Mouse (Mus musculus) ES-CJ7 (cell line): ENCODE results near the gene Rtel1.

Experiments
- DNase-seq: peaks from one replicate; pipeline ENCODE4 v3.0.0; 2011; ENCODE audit warnings: low read depth, low spot score

Rtel1 gene

GRCm38 (mm10) chr2:181386663-181387210 lies 67.2 kb downstream of the Rtel1 start:
- DNase-seq, result no peak

DNA sequence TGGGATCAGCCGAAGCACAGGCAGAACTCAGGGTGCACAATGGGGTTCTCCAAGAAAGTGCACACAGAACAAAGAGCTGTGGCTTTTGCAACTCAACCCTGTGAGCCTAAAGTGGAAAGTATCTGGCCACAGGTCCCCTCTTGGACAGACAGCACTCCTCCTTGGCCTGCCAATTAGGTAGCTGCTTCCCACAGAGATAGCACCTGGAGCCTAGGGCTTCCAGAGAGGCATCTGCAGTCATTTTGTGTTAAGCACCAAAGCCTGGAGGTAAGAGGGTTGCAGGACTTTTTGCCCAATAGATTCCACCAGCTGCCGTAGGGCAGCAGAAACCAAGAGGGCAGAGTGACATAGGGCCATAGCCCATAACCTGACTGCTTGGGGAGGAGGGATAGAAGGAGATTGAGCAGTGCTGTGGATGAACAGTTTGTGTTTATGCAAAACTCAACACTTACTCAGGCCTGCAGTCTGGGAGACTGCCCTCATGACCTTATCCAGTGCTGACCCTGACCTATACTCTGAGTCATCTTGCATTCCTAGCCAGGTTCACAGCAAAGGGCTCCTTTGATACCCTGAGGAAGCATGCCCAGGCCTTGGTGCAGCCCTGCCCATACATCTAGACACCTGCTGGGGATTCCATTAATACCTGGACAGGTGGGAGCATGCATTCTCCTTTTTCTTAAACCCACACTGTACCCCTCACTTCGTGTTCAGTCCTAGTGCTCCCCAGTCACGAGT lies 70.8 kb downstream of the Rtel1 start:
- no peak for DNase-seq

DNA sequence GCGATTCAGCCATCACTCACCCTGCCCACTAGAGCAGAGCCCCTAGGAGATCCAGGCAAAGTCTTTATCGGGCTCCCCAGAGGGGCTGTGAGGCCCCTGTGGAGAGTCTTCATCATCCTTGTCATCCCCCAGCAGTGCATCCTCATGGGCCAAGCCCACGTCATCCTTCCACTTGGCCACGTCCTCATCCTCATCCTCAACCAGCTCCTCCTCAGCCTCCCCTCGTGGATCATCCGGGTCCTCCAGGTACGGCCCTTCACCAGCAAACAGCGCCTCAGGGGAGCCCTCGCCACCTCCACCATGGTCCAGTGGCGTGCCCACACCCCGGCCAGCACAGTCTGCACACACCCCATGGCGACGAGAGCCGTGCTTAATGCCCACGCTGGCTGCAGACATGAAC lies 71.5 kb downstream of the Rtel1 start:
- no peak for DNase-seq

- DNase-seq, result no peak
Observed at GRCm38 (mm10) chr2:181391541-181391940, 72.0 kb downstream of the Rtel1 start.

DNA sequence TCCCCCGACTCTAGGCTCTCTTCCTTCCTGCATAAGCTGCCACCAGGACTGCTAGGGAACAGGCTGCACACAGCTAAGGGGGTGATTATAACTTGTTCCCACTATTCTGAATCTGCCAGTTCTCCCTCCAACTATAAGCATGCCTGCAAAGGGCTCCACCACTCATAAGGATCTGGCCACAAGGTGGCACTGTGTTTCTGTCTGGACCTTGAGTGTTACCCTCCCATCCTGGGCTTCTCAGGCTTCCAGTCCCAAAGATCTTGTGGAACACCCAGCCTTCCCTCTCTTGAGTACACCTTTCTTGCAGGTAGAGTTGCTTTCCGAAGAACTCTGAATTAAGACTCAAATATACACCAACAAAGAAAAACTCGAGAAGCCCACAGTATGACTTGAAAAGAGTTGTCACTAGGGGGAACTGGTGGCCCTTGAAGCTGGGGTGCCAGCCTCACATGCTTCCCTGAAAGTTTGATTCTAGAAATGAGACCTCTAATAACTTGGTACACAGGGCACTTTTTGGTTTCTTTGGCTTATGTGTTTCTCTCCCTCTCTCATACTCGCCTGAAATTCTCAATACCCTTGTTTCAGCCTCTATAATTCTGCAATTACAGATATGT lies 73.2 kb downstream of the Rtel1 start:
- DNase-seq, result peak; percentile 78

GRCm38 (mm10) chr2:181394086-181394485 lies 74.5 kb downstream of the Rtel1 start:
- DNase-seq, result no peak

GRCm38 (mm10) chr2:181397207-181397761 lies 77.7 kb downstream of the Rtel1 start:
- DNase-seq, result no peak

DNA sequence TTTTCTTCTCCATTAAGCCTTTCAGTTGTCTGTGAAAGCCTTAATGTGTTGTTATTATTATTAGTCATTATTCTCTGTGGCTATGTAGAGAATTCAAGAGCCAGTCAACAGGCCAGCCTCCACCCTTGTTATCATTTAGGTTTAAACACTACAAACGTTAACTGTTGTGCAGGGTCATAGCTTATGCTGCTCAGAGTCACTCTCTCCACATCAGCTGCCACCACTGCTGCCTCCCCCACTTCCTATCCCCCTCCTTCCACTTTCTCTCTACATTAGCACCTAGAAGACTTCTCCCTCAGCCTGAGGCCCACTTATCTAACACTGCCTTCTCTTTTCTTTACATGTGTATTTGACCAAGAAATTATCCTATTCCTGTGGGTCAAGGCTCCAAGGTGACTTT lies 82.0 kb downstream of the Rtel1 start:
- DNase-seq, result no peak

- DNase-seq, result no peak
Observed at GRCm38 (mm10) chr2:181403722-181404121, 84.2 kb downstream of the Rtel1 start.
